Comparison of ENCODE assay signal across 12 mouse cellular contexts in genomic region chr11:72324431-72324830, GRCm38 (mm10). TPM values are rescaled to one million over a fixed set of nuclear protein-coding genes. Genes with fewer than 3 reads are reported as not detected.
A peak's percentile ranks its signal among the peaks of the same experiment; 100 is the strongest.
DNase-seq lines count a peak whose midpoint lies in the region; ATAC-seq and TF ChIP-seq lines count a peak whose summit lies in the region.
"Had no signal": no experiment of that assay in that cellular context is flagged by ENCODE, and none has a peak within 500 bp of the region (broad histone marks: within the 10 kb centered on the region; RNA-seq: fewer than 3 reads in every experiment).

No protein-coding gene starts in this region.

- no peak overlapping the region for H3K4me3 ChIP-seq in thymus, adult 2 months (ENCODE audit: control insufficient read depth, insufficient read depth, low read length)
- no peak overlapping the region for H3K4me3 ChIP-seq in hindbrain, embryonic 10.5 days
- H3K4me3 ChIP-seq: neural tube, embryonic 12.5 days; stomach, embryonic 15.5 days had no signal

- no peaks in the 10 kb centered on the region for H3K36me3 ChIP-seq in thymus, adult 2 months (ENCODE audit: control insufficient read depth, insufficient read depth, low read length)
- H3K36me3 ChIP-seq in hindbrain, embryonic 10.5 days, result no peaks in the 10 kb centered on the region
- H3K36me3 ChIP-seq: neural tube, embryonic 12.5 days; stomach, embryonic 15.5 days had no signal

- peak; percentile 39 for DNase-seq in kidney, postnatal 10 days
- DNase-seq in kidney, adult 11 months, result no peak
- DNase-seq in thymus, postnatal 4 days, result peak; percentile 28
- no peak for DNase-seq in thymus, adult 2 months
- peak; percentile 75 for DNase-seq in ZHBTc4 (ENCODE audit: low read depth, low spot score)
- DNase-seq in hindbrain, embryonic 10.5 days (ENCODE audit: low spot score), result no peak
- DNase-seq: heart, postnatal 36 days had no signal

- no peak for TF ChIP-seq CTCF in thymus, adult 2 months (IDR thresholded peaks at IDR 0.05; ENCODE audit: borderline replicate concordance, control insufficient read depth, extremely low read depth, insufficient read depth, low read length, poor library complexity)

- WGBS in thymus, adult 2 months, result 67% methylated on average over 3 of the region's 3 CpGs
- WGBS in hindbrain, embryonic 10.5 days, result 67% methylated on average over 3 of the region's 3 CpGs

- no peaks in the 10 kb centered on the region for H3K27me3 ChIP-seq in thymus, adult 2 months (ENCODE audit: control insufficient read depth, insufficient read depth, low read length)
- H3K27me3 ChIP-seq in hindbrain, embryonic 10.5 days (ENCODE audit: insufficient read depth, poor library complexity, severe bottlenecking), result no peaks in the 10 kb centered on the region
- H3K27me3 ChIP-seq: neural tube, embryonic 12.5 days; stomach, embryonic 15.5 days had no signal

- no peaks in the 10 kb centered on the region for H3K4me1 ChIP-seq in thymus, adult 2 months (replicated peaks; ENCODE audit: control insufficient read depth, insufficient read depth, low read length)
- H3K4me1 ChIP-seq in hindbrain, embryonic 10.5 days (replicated peaks), result no peaks in the 10 kb centered on the region
- H3K4me1 ChIP-seq: neural tube, embryonic 12.5 days; stomach, embryonic 15.5 days had no signal

- TF ChIP-seq POLR2A in thymus, adult 2 months (IDR thresholded peaks at IDR 0.05; ENCODE audit: control insufficient read depth, extremely low read depth, insufficient read depth, low read length, poor library complexity), result no peak

- H3K27ac ChIP-seq in thymus, adult 2 months (ENCODE audit: control insufficient read depth, insufficient read depth, low read length), result no peak overlapping the region
- no peak overlapping the region for H3K27ac ChIP-seq in hindbrain, embryonic 10.5 days
- H3K27ac ChIP-seq: neural tube, embryonic 12.5 days; stomach, embryonic 15.5 days had no signal

- no peaks in the 10 kb centered on the region for H3K9me3 ChIP-seq in hindbrain, embryonic 10.5 days
- H3K9me3 ChIP-seq: neural tube, embryonic 12.5 days; stomach, embryonic 15.5 days had no signal

- ATAC-seq in cerebellum, adult (ENCODE audit: insufficient number of reproducible peaks, low FRiP score, low TSS enrichment), result no peak
- ATAC-seq: activated CD4-positive, CD25-positive, alpha-beta regulatory T cell, adult 4 months had no signal

RNA-seq across cellular contexts. Expression of gene Fbxo39, which starts 10.2 kb away (rescaled TPM):
- polyA plus RNA-seq in thymus, adult 2 months (2012; rRNA removed), result 0.18 and 0.26 TPM in 2 replicates
- not detected in 2 replicates for polyA plus RNA-seq in hindbrain, embryonic 10.5 days (2016; fragmentation: Nextera tagmentation; extraction: Ambion mirVana)
- polyA plus RNA-seq: limb, embryonic 14.5 days; neural tube, embryonic 12.5 days; stomach, embryonic 15.5 days had no signal

RNA-seq across cellular contexts. Expression of gene Xaf1, which starts 23.0 kb away (rescaled TPM):
- 39.3 and 46.0 TPM in 2 replicates for polyA plus RNA-seq in thymus, adult 2 months (2012; rRNA removed)
- 2.3 and 2.9 TPM in 2 replicates for polyA plus RNA-seq in hindbrain, embryonic 10.5 days (2016; fragmentation: Nextera tagmentation; extraction: Ambion mirVana)

RNA-seq across cellular contexts. Expression of gene Tekt1, which starts 37.8 kb away (rescaled TPM):
- 0.11 and 0.27 TPM in 2 replicates for polyA plus RNA-seq in thymus, adult 2 months (2012; rRNA removed)
- 7.0 and 7.7 TPM in 2 replicates for polyA plus RNA-seq in hindbrain, embryonic 10.5 days (2016; fragmentation: Nextera tagmentation; extraction: Ambion mirVana)
- polyA plus RNA-seq: activated CD4-positive, CD25-positive, alpha-beta regulatory T cell, adult 4 months had no signal

RNA-seq across cellular contexts. Expression of gene Slc13a5, which starts 57.4 kb away (rescaled TPM):
- 0.04 and 0.10 TPM in 2 replicates for polyA plus RNA-seq in thymus, adult 2 months (2012; rRNA removed)
- polyA plus RNA-seq in hindbrain, embryonic 10.5 days (2016; fragmentation: Nextera tagmentation; extraction: Ambion mirVana), result 0.44 and 0.63 TPM in 2 replicates
- polyA plus RNA-seq: activated CD4-positive, CD25-positive, alpha-beta regulatory T cell, adult 4 months had no signal

Comparison
In these comparisons a context has a peak if more than half of its experiments do, and no peak if none do; other contexts are left out.
1. DNase-seq: peak in kidney, postnatal 10 days (single experiment), thymus, postnatal 4 days (single experiment) and ZHBTc4 (single experiment); none in kidney, adult 11 months (single experiment), thymus, adult 2 months (single experiment) and hindbrain, embryonic 10.5 days (single experiment).
2. RNA of gene Xaf1, which starts 23.0 kb away (polyA plus RNA-seq): 39.3 to 46.0 TPM in thymus, adult 2 months; 2.3 to 2.9 TPM in hindbrain, embryonic 10.5 days; every median in the first group is over 10 times any median in the second.